Mouse (Mus musculus): ENCODE results near the gene Cfdp1. TPM values are rescaled to one million over a fixed set of nuclear protein-coding genes. Genes with fewer than 3 reads are reported as not detected.

Cfdp1 gene
- polyA plus RNA-seq, 1 experiment, result 2.4 TPM

- no peak for DNase-seq (ENCODE audit: low read depth in 1 of 2, low spot score in 2 of 2)
- peaks cover 6% of the 10 kb centered on the region; the same call in 1 of the 2 replicates for H3K4me1 ChIP-seq (ENCODE audit: control insufficient read depth, insufficient read depth, insufficient read length)
- peak overlapping the region; percentile 35; the same call in 1 of the 2 replicates for H3K27ac ChIP-seq (ENCODE audit: insufficient read depth, low read length)
- no peak overlapping the region for H3K4me3 ChIP-seq (ENCODE audit: extremely low read depth, insufficient read depth, insufficient read length)
- H3K27me3 ChIP-seq (ENCODE audit: control insufficient read depth, insufficient read depth, low read length), result peaks cover 16% of the 10 kb centered on the region
- no peak for TF ChIP-seq CTCF (IDR thresholded peaks at IDR 0.05; ENCODE audit: extremely low read depth, insufficient read depth, insufficient read length, insufficient replicate concordance)
- TF ChIP-seq POLR2A (IDR thresholded peaks at IDR 0.05; ENCODE audit: low read depth, low read length), result no peak
- WGBS, result 28% methylated on average over 5 of the region's 5 CpGs
- no peaks in the 10 kb centered on the region for H3K36me3 ChIP-seq (ENCODE audit: control insufficient read depth, insufficient read depth, low read length)
Observed at GRCm38 (mm10) chr8:111733581-111734243, 120.4 kb downstream of the Cfdp1 start.

- no peak for DNase-seq (ENCODE audit: low read depth in 1 of 2, low spot score in 2 of 2)
- Histone ChIP-seq H3K4me3 (ENCODE audit: extremely low read depth, insufficient read depth, insufficient read length) (peak overlapping the region; percentile 56), H3K27ac (ENCODE audit: insufficient read depth, low read length) (no peak overlapping the region; the same call in 1 of the 2 replicates), H3K4me1 (ENCODE audit: control insufficient read depth, insufficient read depth, insufficient read length) (peaks cover 6% of the 10 kb centered on the region; the same call in 1 of the 2 replicates), H3K27me3 (ENCODE audit: control insufficient read depth, insufficient read depth, low read length) (peaks cover 16% of the 10 kb centered on the region), H3K36me3 (ENCODE audit: control insufficient read depth, insufficient read depth, low read length) (no peaks in the 10 kb centered on the region)
- WGBS, result 34% methylated on average over 10 of the region's 10 CpGs
- TF ChIP-seq POLR2A (IDR thresholded peaks at IDR 0.05; ENCODE audit: low read depth, low read length), result no peak
- no peak for TF ChIP-seq CTCF (IDR thresholded peaks at IDR 0.05; ENCODE audit: extremely low read depth, insufficient read depth, insufficient read length, insufficient replicate concordance)
Observed at GRCm38 (mm10) chr8:111732406-111733085, 121.5 kb downstream of the Cfdp1 start.

GRCm38 (mm10) chr8:111732004-111732403 lies 122.1 kb downstream of the Cfdp1 start:
- TF ChIP-seq CTCF (IDR thresholded peaks at IDR 0.05; ENCODE audit: extremely low read depth, insufficient read depth, insufficient read length, insufficient replicate concordance), result no peak
- TF ChIP-seq POLR2A (IDR thresholded peaks at IDR 0.05; ENCODE audit: low read depth, low read length), result no peak
- DNase-seq (ENCODE audit: low read depth in 1 of 2, low spot score in 2 of 2), result peak; percentile 25 to 76

GRCm38 (mm10) chr8:111731231-111731977 lies 122.7 kb downstream of the Cfdp1 start:
- Histone ChIP-seq H3K27ac (ENCODE audit: insufficient read depth, low read length) (no peak overlapping the region), H3K36me3 (ENCODE audit: control insufficient read depth, insufficient read depth, low read length) (no peaks in the 10 kb centered on the region), H3K4me1 (ENCODE audit: control insufficient read depth, insufficient read depth, insufficient read length) (peaks cover 6% of the 10 kb centered on the region; the same call in 1 of the 2 replicates), H3K27me3 (ENCODE audit: control insufficient read depth, insufficient read depth, low read length) (peaks cover 16% of the 10 kb centered on the region), H3K4me3 (ENCODE audit: extremely low read depth, insufficient read depth, insufficient read length) (peak overlapping the region; percentile 56)
- 3% methylated on average over 37 of the region's 39 CpGs for WGBS
- TF ChIP-seq POLR2A (IDR thresholded peaks at IDR 0.05; ENCODE audit: low read depth, low read length), result no peak
- TF ChIP-seq CTCF (IDR thresholded peaks at IDR 0.05; ENCODE audit: extremely low read depth, insufficient read depth, insufficient read length, insufficient replicate concordance), result no peak
- DNase-seq (ENCODE audit: low read depth in 1 of 2, low spot score in 2 of 2), result no peak

More at GRCm38 (mm10) chr8:111732004-111732403, 122.1 kb downstream of the Cfdp1 start:
- Histone ChIP-seq H3K36me3 (ENCODE audit: control insufficient read depth, insufficient read depth, low read length) (no peaks in the 10 kb centered on the region), H3K4me3 (ENCODE audit: extremely low read depth, insufficient read depth, insufficient read length) (peak overlapping the region; percentile 56), H3K4me1 (ENCODE audit: control insufficient read depth, insufficient read depth, insufficient read length) (peaks cover 6% of the 10 kb centered on the region; the same call in 1 of the 2 replicates), H3K27ac (ENCODE audit: insufficient read depth, low read length) (no peak overlapping the region), H3K27me3 (ENCODE audit: control insufficient read depth, insufficient read depth, low read length) (peaks cover 16% of the 10 kb centered on the region)
- 2% methylated on average over 30 of the region's 41 CpGs for WGBS

GRCm38 (mm10) chr8:111729233-111730170 lies 124.6 kb downstream of the Cfdp1 start:
- Histone ChIP-seq H3K4me3 (ENCODE audit: extremely low read depth, insufficient read depth, insufficient read length) (no peak overlapping the region), H3K27ac (ENCODE audit: insufficient read depth, low read length) (no peak overlapping the region), H3K36me3 (ENCODE audit: control insufficient read depth, insufficient read depth, low read length) (no peaks in the 10 kb centered on the region), H3K4me1 (ENCODE audit: control insufficient read depth, insufficient read depth, insufficient read length) (peaks cover 6% of the 10 kb centered on the region; the same call in 1 of the 2 replicates), H3K27me3 (ENCODE audit: control insufficient read depth, insufficient read depth, low read length) (peaks cover 16% of the 10 kb centered on the region)
- 76% methylated on average over 7 of the region's 7 CpGs for WGBS
- no peak for TF ChIP-seq CTCF (IDR thresholded peaks at IDR 0.05; ENCODE audit: extremely low read depth, insufficient read depth, insufficient read length, insufficient replicate concordance)
- TF ChIP-seq POLR2A (IDR thresholded peaks at IDR 0.05; ENCODE audit: low read depth, low read length), result no peak
- DNase-seq (ENCODE audit: low read depth in 1 of 2, low spot score in 2 of 2), result no peak

- peaks cover 6% of the 10 kb centered on the region; the same call in 1 of the 2 replicates for H3K4me1 ChIP-seq (ENCODE audit: control insufficient read depth, insufficient read depth, insufficient read length)
- TF ChIP-seq POLR2A (IDR thresholded peaks at IDR 0.05; ENCODE audit: low read depth, low read length) (no peak), CTCF (IDR thresholded peaks at IDR 0.05; ENCODE audit: extremely low read depth, insufficient read depth, insufficient read length, insufficient replicate concordance) (no peak)
- no peak for DNase-seq (ENCODE audit: low read depth in 1 of 2, low spot score in 2 of 2)
- H3K36me3 ChIP-seq (ENCODE audit: control insufficient read depth, insufficient read depth, low read length), result no peaks in the 10 kb centered on the region
- no peak overlapping the region for H3K27ac ChIP-seq (ENCODE audit: insufficient read depth, low read length)
- H3K4me3 ChIP-seq (ENCODE audit: extremely low read depth, insufficient read depth, insufficient read length), result no peak overlapping the region
- WGBS, result 89% methylated on average over 5 of the region's 5 CpGs
- peaks cover 16% of the 10 kb centered on the region for H3K27me3 ChIP-seq (ENCODE audit: control insufficient read depth, insufficient read depth, low read length)
Observed at GRCm38 (mm10) chr8:111728481-111728880, 125.6 kb downstream of the Cfdp1 start.
